Mouse (Mus musculus) CH12.LX (cell line): ENCODE measurements around the gene 4930519G04Rik. TPM values are rescaled to one million over a fixed set of nuclear protein-coding genes. Genes with fewer than 3 reads are reported as not detected.
"Not testable (repeated sequence)": the region's sequence is repeated elsewhere in the genome, so short reads cannot be mapped to it uniquely, and the experiment has no call there.

Source experiments
- DNase-seq: peaks from one replicate; pipeline ENCODE4 v3.0.0-alpha.2; 2013; ENCODE audit errors: extremely low read depth
- H3K27ac ChIP-seq: 2 replicates; pipeline ENCODE4 v1.5.1; 2012; ENCODE audit warnings: low read depth, mild to moderate bottlenecking, control low read depth, moderate library complexity; ENCODE audit not compliant: insufficient read depth
- H3K27me3 ChIP-seq: replicated peaks from 2 replicates; pipeline ENCODE3; 2012; ENCODE audit warnings: inconsistent platforms
- H3K36me3 ChIP-seq, 2 experiments: replicated peaks in 1 of 2; 2 replicates each; pipeline versions ENCODE3 to v1.6.1; 2012; ENCODE audit warnings: inconsistent platforms in 1 of 2, low read length in 1 of 2, mild to moderate bottlenecking in 1 of 2, mixed read lengths in 1 of 2, moderate library complexity in 1 of 2; ENCODE audit not compliant: control insufficient read depth in 1 of 2, insufficient read depth in 1 of 2
- H3K4me1 ChIP-seq, 2 experiments: 2 replicates each; pipeline ENCODE4 v1.6.1; 2012; ENCODE audit warnings: inconsistent platforms in 1 of 2, moderate library complexity in 1 of 2; ENCODE audit not compliant: insufficient read depth in 2 of 2, control insufficient read depth in 1 of 2
- H3K4me2 ChIP-seq: 2 replicates; pipeline ENCODE4 v1.6.1; 2012; ENCODE audit warnings: low read depth, mild to moderate bottlenecking, control low read depth; ENCODE audit not compliant: poor library complexity, insufficient read depth, severe bottlenecking
- H3K4me3 ChIP-seq, 3 experiments: fragments of 150-350 bp in 1 of 3; sonication (generic) in 1 of 3; replicated peaks in 1 of 3; 2 replicates each; pipeline versions ENCODE3 to v1.5.1; 2011 to 2012; ENCODE audit warnings: low read depth in 2 of 3, low read length in 2 of 3, mild to moderate bottlenecking in 2 of 3, moderate library complexity in 2 of 3, control low read depth in 1 of 3, improper control_type of control experiment in 1 of 3, inconsistent platforms in 1 of 3, mixed read lengths in 1 of 3; ENCODE audit not compliant: poor library complexity in 1 of 3
- H3K79me2 ChIP-seq: replicated peaks from 2 replicates; pipeline ENCODE4 v1.6.1; 2012; ENCODE audit warnings: mild to moderate bottlenecking, moderate library complexity; ENCODE audit not compliant: control insufficient read depth, poor library complexity, insufficient read depth, severe bottlenecking; ENCODE audit errors: extremely low read depth
- H3K9ac ChIP-seq: 2 replicates; pipeline ENCODE4 v1.6.1; 2012; ENCODE audit warnings: low read depth, mild to moderate bottlenecking, control low read depth, moderate library complexity; ENCODE audit not compliant: insufficient read depth
- H3K9me3 ChIP-seq: replicated peaks from 2 replicates; pipeline ENCODE3; 2012; ENCODE audit warnings: low read length, inconsistent platforms, mixed read lengths
- CHD2 ChIP-seq: IDR thresholded peaks from 2 replicates; pipeline ENCODE4 v1.6.1; 2011; ENCODE audit warnings: low read length, improper control_type of control experiment
- HCFC1 ChIP-seq: IDR thresholded peaks from 2 replicates; pipeline ENCODE4 v1.6.1; 2012; ENCODE audit warnings: low read depth, mild to moderate bottlenecking, inconsistent platforms, low read length, improper control_type of control experiment
- MAFK ChIP-seq: IDR thresholded peaks from 2 replicates; pipeline ENCODE4 v1.6.1; 2011; ENCODE audit warnings: low read length, improper control_type of control experiment; ENCODE audit not compliant: insufficient replicate concordance
- MAX ChIP-seq: IDR thresholded peaks from 2 replicates; pipeline ENCODE4 v1.6.1; 2011; ENCODE audit warnings: low read length, improper control_type of control experiment
- MAZ ChIP-seq: IDR thresholded peaks from 2 replicates; pipeline ENCODE4 v1.6.1; 2012; ENCODE audit warnings: low read depth, mild to moderate bottlenecking, inconsistent platforms, low read length, improper control_type of control experiment, moderate library complexity
- MXI1 ChIP-seq: IDR thresholded peaks from 2 replicates; pipeline ENCODE4 v1.6.1; 2011; ENCODE audit warnings: mild to moderate bottlenecking, low read depth, low read length, improper control_type of control experiment
- MYC ChIP-seq: IDR thresholded peaks from 2 replicates; pipeline ENCODE4 v1.6.1; 2011; ENCODE audit warnings: low read depth, mild to moderate bottlenecking, improper control_type of control experiment, low read length
- POLR2A ChIP-seq: IDR thresholded peaks from 2 replicates; pipeline ENCODE4 v1.6.1; 2011; ENCODE audit warnings: low read depth, mild to moderate bottlenecking, improper control_type of control experiment, low read length
- RCOR1 ChIP-seq: conservative IDR thresholded peaks from 2 replicates; pipeline ENCODE4 v1.6.1; 2012; ENCODE audit warnings: low read depth, mild to moderate bottlenecking, inconsistent platforms, low read length, improper control_type of control experiment
- TCF12 ChIP-seq: IDR thresholded peaks from 2 replicates; pipeline ENCODE4 v1.6.1; 2014; ENCODE audit warnings: low read depth, mild to moderate bottlenecking, inconsistent platforms, low read length, improper control_type of control experiment
- USF2 ChIP-seq: conservative IDR thresholded peaks from 2 replicates; pipeline ENCODE4 v1.6.1; 2011; ENCODE audit warnings: low read depth, low read length, improper control_type of control experiment
- dilution Hi-C: fragments of 300-500 bp; cut with MboI; formaldehyde crosslinking; loops from 2 replicates; pipeline ENCODE4 v1.14.3; 2020; ENCODE audit warnings: low sequenced_read_pairs; ENCODE audit not compliant: extremely low pct_unique_long_range_greater_than_20kb, extremely low pct_ligation_motif_present
- in situ Hi-C: fragments of 300-500 bp; cut with MboI; formaldehyde crosslinking; loops from 3 replicates; pipeline ENCODE4 v1.14.3; 2019; ENCODE audit warnings: low sequenced_read_pairs, low pct_ligation_motif_present, low pct_unique_long_range_greater_than_20kb, mixed read lengths
- polyA plus RNA-seq: library from polyadenylated mRNA; unstranded; fragments of >175 nt; gene quantifications from 2 replicates; pipeline ENCODE4 v1.2.1, GENCODE M21; 2012; ENCODE audit warnings: low read depth; ENCODE audit not compliant: insufficient read length
- total RNA-seq, 2 experiments: library from RNA; depleted of rRNA; stranded (reverse); fragments of 300-350 nt in 1 of 2; fragments of >200 nt in 1 of 2; gene quantifications; 2 replicates each; pipeline ENCODE4 v1.2.3; 2012 to 2014

4930519G04Rik gene
- total and polyA plus RNA-seq, 3 experiments, result not detected

DNA sequence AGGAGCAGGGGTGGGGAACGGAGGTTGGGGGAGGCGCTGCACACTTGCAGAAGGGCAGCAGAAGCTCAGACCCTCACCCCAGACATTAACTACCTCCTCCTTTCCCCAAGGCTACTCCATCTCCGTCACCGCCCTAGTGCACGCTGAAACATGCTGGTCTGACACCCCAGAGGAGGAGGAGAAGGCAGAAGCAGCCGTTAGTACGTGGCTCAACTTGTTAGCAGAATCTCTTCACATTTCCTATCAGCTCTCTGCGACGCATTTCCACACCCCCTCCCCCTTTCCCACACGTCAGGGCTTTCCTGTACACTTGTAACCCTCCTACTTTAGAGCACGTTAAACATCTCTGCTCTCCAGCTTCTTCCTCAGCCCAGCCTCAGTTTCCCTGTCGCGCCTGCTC, 25.9 kb downstream of the 4930519G04Rik start:
- no peak overlapping the region for H3K4me2 ChIP-seq
- dilution Hi-C loops, result no loop called here
- no peaks in the 10 kb centered on the region for H3K36me3 ChIP-seq
- H3K27me3 ChIP-seq, result no peaks in the 10 kb centered on the region
- TF ChIP-seq POLR2A, result no peak
- no peak for TF ChIP-seq RCOR1
- no peak for TF ChIP-seq MXI1
- TF ChIP-seq CHD2, result no peak
- no peak for TF ChIP-seq MAFK
- no peak for TF ChIP-seq MAZ
- TF ChIP-seq MAX, result no peak
- no peak for TF ChIP-seq TCF12
- TF ChIP-seq HCFC1, result no peak
- DNase-seq, result no peak
- peaks cover 3% of the 10 kb centered on the region for H3K9me3 ChIP-seq
- H3K9ac ChIP-seq, result no peak overlapping the region
- no peak overlapping the region for H3K27ac ChIP-seq
- in situ Hi-C loops, result no loop called here
- H3K79me2 ChIP-seq, result no peaks in the 10 kb centered on the region
- H3K4me3 ChIP-seq, result no peak overlapping the region
- H3K4me1 ChIP-seq, result peaks cover 0 to 6% of the 10 kb centered on the region in 2 experiments; a peak in 1 of 4 replicates

DNA sequence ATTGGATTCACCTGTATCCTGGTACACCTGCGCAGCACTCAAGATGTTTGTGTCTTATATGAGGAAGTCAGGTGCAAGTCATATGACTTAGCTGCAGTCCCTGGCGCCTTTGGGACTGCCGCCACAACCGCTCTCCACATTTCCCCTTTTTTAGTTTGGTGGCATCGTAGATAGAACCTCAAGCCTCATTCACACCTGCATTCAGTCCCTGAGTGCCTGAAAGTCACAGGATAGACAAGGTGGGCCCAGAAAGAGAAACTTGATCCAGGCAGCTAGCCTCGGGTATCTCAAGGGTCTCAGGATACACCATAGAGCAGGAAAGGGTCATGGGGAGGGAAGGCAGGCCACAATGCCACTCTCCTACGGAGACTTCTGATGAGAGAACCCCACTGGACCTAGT, 28.9 kb downstream of the 4930519G04Rik start:
- H3K4me2 ChIP-seq, H3K36me3 ChIP-seq, H3K9ac ChIP-seq, H3K4me1 ChIP-seq, in situ Hi-C loops, H3K27me3 ChIP-seq, H3K79me2 ChIP-seq, H3K9me3 ChIP-seq, DNase-seq, H3K4me3 ChIP-seq, H3K27ac ChIP-seq, dilution Hi-C loops: not testable (repeated sequence)

DNA sequence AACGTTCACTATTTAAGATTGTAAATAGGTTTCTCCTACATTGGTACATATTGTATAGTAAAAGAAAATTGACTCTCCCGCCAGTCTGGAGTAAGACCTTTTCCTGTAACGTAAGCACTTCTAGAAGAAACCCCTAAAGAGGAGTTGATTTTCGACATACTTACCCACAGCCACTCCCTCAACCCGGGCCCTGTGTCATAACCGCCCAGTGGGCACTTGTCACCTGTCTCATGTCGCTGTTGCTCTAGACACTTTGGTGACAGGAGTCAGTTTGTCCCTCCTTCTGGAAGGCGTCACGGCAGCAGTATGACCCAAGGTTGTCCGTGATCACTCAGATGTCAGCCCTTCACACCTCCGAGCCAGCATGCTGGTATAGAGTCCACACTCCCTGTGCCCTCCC, 29.6 kb downstream of the 4930519G04Rik start:
- dilution Hi-C loops (no loop called here), in situ Hi-C loops (no loop called here)
- Histone ChIP-seq H3K27ac (no peak overlapping the region), H3K9ac (no peak overlapping the region), H3K9me3 (peaks cover 6% of the 10 kb centered on the region), H3K4me3 (no peak overlapping the region), H3K4me2 (no peak overlapping the region), H3K79me2 (no peaks in the 10 kb centered on the region), H3K27me3 (no peaks in the 10 kb centered on the region), H3K4me1 (no peaks in the 10 kb centered on the region), H3K36me3 (no peaks in the 10 kb centered on the region)
- DNase-seq, result no peak
- TF ChIP-seq USF2 (no peak), RCOR1 (no peak), MAFK (no peak), MYC (no peak)
